Mouse (Mus musculus) hindbrain, postnatal 0 days (tissue): Measurements from ENCODE around the gene Hdac10. TPM values are rescaled to one million over a fixed set of nuclear protein-coding genes. Genes with fewer than 3 reads are reported as not detected.

ENCODE experiments used
- ATAC-seq: fragments of 200-750 bp; cut with Nextera tagmentation; 2 replicates; pipeline ENCODE4 v1.8.0; 2017; ENCODE audit warnings: mild to moderate bottlenecking, moderate TSS enrichment, moderate library complexity
- DNase-seq: peaks from one replicate; pipeline ENCODE4 v3.0.0-alpha.2; 2015; ENCODE audit warnings: low spot score
- H3K27ac ChIP-seq: fragments of 300-500 bp; sonication (generic); 2 replicates; pipeline ENCODE4 v1.5.1; 2014; ENCODE audit warnings: mild to moderate bottlenecking
- H3K27me3 ChIP-seq: fragments of 300-500 bp; sonication (generic); 2 replicates; pipeline ENCODE4 v1.6.1; 2014; ENCODE audit warnings: low read length, mixed read lengths; ENCODE audit not compliant: insufficient read depth
- H3K36me3 ChIP-seq: fragments of 300-500 bp; sonication (generic); 2 replicates; pipeline ENCODE4 v1.6.1; 2014; ENCODE audit warnings: low read length, mixed read lengths; ENCODE audit not compliant: insufficient read depth
- H3K4me1 ChIP-seq: fragments of 300-500 bp; sonication (generic); 2 replicates; pipeline ENCODE4 v1.6.1; 2014; ENCODE audit warnings: antibody characterized with exemption, low read length, mixed read lengths; ENCODE audit not compliant: insufficient read depth
- H3K4me2 ChIP-seq: fragments of 300-500 bp; sonication (generic); 2 replicates; pipeline ENCODE4 v1.6.1; 2014; ENCODE audit warnings: low read depth, mild to moderate bottlenecking, low read length, moderate library complexity, mixed read lengths
- H3K4me3 ChIP-seq: fragments of 300-500 bp; sonication (generic); 2 replicates; pipeline ENCODE4 v1.5.1; 2014; ENCODE audit warnings: low read length
- H3K9ac ChIP-seq: fragments of 300-500 bp; sonication (generic); replicated peaks from 2 replicates; pipeline ENCODE4 v1.6.1; 2014; ENCODE audit warnings: mild to moderate bottlenecking, low read length, moderate library complexity, mixed read lengths
- H3K9me3 ChIP-seq: fragments of 300-500 bp; sonication (generic); 2 replicates; pipeline ENCODE4 v1.6.1; 2016; ENCODE audit warnings: low read length, mixed read lengths
- CTCF ChIP-seq: IDR thresholded peaks from 2 replicates; pipeline ENCODE4 v1.5.1; 2016; ENCODE audit warnings: antibody characterized with exemption, control low read depth, low read depth
- WGBS: fragments of 180-500 bp; shearing (Covaris S2); extraction: QIAGEN DNeasy Blood & Tissue Kit; methylation state at CpG from one replicate; pipeline ENCODE4 v1.1.7; 2014; 5-methylcytosine and 5-hydroxymethylcytosine counted together
- polyA plus RNA-seq: library from polyadenylated mRNA; unstranded; fragments of >200 nt; fragmentation: Nextera tagmentation; extraction: Ambion mirVana; gene quantifications from 2 replicates; pipeline ENCODE4 v1.2.1, GENCODE M21; 2015
- total RNA-seq: library from RNA; depleted of rRNA; stranded (reverse); fragments of >200 nt; gene quantifications from 2 replicates; pipeline ENCODE4 v1.2.3, GENCODE M21; 2014

The Hdac10 gene
- total and polyA plus RNA-seq, 2 experiments from 2014 or later, result 19.8 to 27.1 TPM

DNA sequence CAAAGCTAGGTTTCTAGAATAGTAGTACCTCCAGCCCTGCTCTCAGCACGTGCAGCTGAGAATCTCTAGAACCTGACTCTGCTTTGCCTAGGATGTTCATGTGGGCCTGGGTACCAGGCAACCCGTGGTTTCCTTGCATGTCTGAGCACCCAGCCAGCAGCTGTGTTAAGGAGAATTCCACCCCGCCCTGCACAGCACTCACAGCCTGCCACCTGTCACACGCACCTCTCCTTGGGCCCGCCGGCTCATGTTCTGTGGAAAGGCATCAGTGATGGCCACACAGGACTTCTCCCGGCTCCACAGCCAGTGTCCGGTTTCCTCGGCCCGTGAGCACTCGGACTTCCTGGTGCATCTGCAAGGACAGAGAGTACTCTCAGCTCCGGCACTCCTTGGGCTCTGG, 37.0 kb upstream of the Hdac10 start:
- Histone ChIP-seq H3K27me3 (no peaks in the 10 kb centered on the region), H3K27ac (no peak overlapping the region), H3K4me3 (no peak overlapping the region), H3K4me2 (no peak overlapping the region), H3K9ac (no peak overlapping the region), H3K4me1 (peaks cover 16% of the 10 kb centered on the region), H3K36me3 (peaks cover 73% of the 10 kb centered on the region), H3K9me3 (no peaks in the 10 kb centered on the region)
- WGBS, result 94% methylated on average over 12 of the region's 12 CpGs
- TF ChIP-seq CTCF, result no peak
- no peak for ATAC-seq
- DNase-seq, result no peak

DNA sequence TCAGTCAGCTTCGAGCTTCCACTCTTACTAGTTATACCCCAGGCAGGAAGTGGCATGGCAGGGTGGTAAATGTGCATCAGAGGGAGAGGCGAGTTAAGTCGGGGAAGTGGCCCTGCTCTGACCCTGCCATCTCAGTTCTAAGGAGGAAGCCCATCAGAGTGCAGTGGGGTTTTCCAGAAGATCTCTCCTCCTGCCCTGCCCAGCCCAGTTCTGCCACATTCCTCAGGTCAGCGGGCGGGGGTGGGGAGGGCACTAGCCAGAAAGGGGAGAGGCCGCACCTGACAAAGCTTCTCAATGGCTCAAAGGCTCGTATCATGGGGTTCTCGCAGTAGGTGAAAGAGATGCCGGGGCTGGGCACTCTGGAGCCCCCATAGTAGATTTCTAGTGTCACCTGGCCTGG, 32.9 kb upstream of the Hdac10 start:
- no peak overlapping the region for H3K9ac ChIP-seq
- WGBS, result 87% methylated on average over 9 of the region's 9 CpGs
- TF ChIP-seq CTCF, result no peak
- H3K4me2 ChIP-seq, result no peak overlapping the region
- no peaks in the 10 kb centered on the region for H3K9me3 ChIP-seq
- H3K4me1 ChIP-seq, result no peaks in the 10 kb centered on the region
- no peak overlapping the region for H3K4me3 ChIP-seq
- ATAC-seq, result no peak
- DNase-seq, result no peak
- peaks cover 97% of the 10 kb centered on the region for H3K36me3 ChIP-seq
- H3K27me3 ChIP-seq, result no peaks in the 10 kb centered on the region
- H3K27ac ChIP-seq, result no peak overlapping the region

DNA sequence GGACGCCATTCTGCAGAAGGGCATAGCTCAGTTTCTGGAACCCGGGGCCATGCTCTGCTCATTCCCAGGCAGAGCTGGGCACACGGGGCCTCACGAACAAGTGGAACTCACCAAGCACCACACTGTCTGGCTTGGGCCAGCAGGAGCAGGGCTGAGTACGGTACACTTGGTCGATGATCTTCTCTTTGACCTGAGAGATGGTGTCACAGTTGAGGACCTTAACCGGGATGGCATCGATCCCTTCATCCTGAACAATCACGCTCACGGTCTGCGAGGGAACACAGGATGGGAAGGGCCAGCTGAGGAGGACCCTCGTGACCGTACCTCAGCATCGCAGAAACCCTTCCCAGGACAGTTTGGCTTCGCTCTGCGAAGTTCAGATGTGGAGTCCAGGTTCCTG, 30.0 kb upstream of the Hdac10 start:
- H3K9ac ChIP-seq, result no peak overlapping the region
- no peak for TF ChIP-seq CTCF
- ATAC-seq, result no peak
- H3K4me1 ChIP-seq, result no peaks in the 10 kb centered on the region
- no peak overlapping the region for H3K27ac ChIP-seq
- 91% methylated on average over 16 of the region's 16 CpGs for WGBS
- H3K9me3 ChIP-seq, result no peaks in the 10 kb centered on the region
- H3K36me3 ChIP-seq, result peaks cover 92% of the 10 kb centered on the region
- H3K4me2 ChIP-seq, result no peak overlapping the region
- H3K4me3 ChIP-seq, result no peak overlapping the region
- no peak for DNase-seq
- no peaks in the 10 kb centered on the region for H3K27me3 ChIP-seq

DNA sequence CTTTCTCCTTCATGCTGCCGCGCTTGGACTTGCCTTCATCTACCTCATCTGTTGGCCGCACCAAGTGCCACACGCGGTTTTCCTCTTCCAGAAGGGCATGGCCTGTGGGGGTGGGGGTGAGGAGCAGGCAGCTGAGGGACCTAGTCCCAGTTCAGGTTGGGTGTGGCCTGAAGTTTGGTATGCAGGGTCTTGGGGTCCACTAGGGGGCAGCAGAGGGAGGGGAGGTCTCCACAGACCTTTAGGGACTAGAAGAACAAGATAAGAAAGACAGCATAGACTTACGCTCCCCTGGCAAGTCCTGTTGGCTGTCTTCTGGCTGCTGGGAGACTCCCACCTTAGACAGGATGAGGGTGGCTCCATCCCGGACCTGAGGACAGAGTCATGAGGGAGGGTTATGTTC, 29.5 kb upstream of the Hdac10 start:
- H3K4me2 ChIP-seq, result no peak overlapping the region
- WGBS, result 72% methylated on average over 7 of the region's 7 CpGs
- peak; percentile 82 for TF ChIP-seq CTCF
- H3K27ac ChIP-seq, result no peak overlapping the region
- DNase-seq (peak; percentile 81), ATAC-seq (0 out of 2 replicates have a peak, but pooled peaks have one; percentile 35)
- H3K36me3 ChIP-seq, result peaks cover 90% of the 10 kb centered on the region
- no peak overlapping the region for H3K4me3 ChIP-seq
- no peaks in the 10 kb centered on the region for H3K27me3 ChIP-seq
- H3K9me3 ChIP-seq, result no peaks in the 10 kb centered on the region
- no peaks in the 10 kb centered on the region for H3K4me1 ChIP-seq
- H3K9ac ChIP-seq, result no peak overlapping the region

DNA sequence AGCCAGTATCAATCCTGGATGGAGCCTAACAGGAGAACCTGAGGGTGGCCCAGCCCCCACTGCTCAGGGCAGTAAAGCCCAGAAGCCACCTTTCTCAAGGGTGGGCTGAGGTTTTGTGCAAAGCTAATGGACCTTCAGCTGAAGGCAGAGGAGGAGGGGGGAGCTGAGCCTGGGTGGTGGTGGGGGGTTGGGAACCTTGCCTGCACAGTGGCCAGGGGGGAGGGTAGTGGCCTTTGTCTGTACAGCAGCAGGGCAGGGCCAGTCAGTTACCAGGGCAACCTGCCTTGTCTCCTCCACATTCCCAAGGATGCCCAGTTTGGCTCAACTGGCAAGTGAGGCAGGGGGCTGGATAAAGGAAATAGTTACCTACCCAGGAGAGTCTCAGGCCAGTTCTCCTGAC, 23.8 kb upstream of the Hdac10 start:
- Histone ChIP-seq H3K9ac (no peak overlapping the region), H3K27ac (no peak overlapping the region), H3K4me3 (no peak overlapping the region), H3K4me1 (peaks cover 16% of the 10 kb centered on the region; the same call in 1 of the 2 replicates), H3K27me3 (no peaks in the 10 kb centered on the region), H3K36me3 (peaks cover 35% of the 10 kb centered on the region), H3K4me2 (no peak overlapping the region), H3K9me3 (no peaks in the 10 kb centered on the region)
- no peak for TF ChIP-seq CTCF
- DNase-seq (peak; percentile 32), ATAC-seq (peak; percentile 27; the same call in 1 of the 2 replicates)

DNA sequence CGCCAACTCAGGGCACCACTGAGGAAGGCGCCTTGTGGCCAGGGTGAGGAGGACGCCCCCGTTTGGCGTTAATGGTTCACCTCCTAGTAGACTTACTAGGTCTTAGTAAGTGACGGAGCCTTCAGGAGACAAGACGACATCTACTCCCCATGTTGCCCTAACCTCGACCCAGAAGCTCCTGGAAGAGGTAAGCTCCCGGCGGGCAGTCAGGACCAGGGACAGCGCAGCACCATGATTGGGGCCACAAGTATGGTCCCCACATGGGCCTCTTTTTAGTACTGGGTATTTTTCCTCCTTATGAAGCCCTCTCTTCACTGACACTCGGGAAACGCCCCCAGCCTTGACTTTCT, 21.5 kb upstream of the Hdac10 start:
- peaks cover 20% of the 10 kb centered on the region for H3K4me1 ChIP-seq
- H3K4me2 ChIP-seq, result peak overlapping the region; percentile 81
- H3K27me3 ChIP-seq, result no peaks in the 10 kb centered on the region
- no peak for ATAC-seq
- H3K36me3 ChIP-seq, result peaks cover 12% of the 10 kb centered on the region; the same call in 1 of the 2 replicates
- peak overlapping the region; percentile 74 for H3K4me3 ChIP-seq
- TF ChIP-seq CTCF, result peak; percentile 31; the same call in 1 of the 2 replicates
- peak; percentile 28 for DNase-seq
- no peak overlapping the region for H3K27ac ChIP-seq
- no peaks in the 10 kb centered on the region for H3K9me3 ChIP-seq
- WGBS, result 3% methylated on average over 13 of the region's 13 CpGs
- H3K9ac ChIP-seq, result peak overlapping the region; percentile 76; the same call in 1 of the 2 replicates

DNA sequence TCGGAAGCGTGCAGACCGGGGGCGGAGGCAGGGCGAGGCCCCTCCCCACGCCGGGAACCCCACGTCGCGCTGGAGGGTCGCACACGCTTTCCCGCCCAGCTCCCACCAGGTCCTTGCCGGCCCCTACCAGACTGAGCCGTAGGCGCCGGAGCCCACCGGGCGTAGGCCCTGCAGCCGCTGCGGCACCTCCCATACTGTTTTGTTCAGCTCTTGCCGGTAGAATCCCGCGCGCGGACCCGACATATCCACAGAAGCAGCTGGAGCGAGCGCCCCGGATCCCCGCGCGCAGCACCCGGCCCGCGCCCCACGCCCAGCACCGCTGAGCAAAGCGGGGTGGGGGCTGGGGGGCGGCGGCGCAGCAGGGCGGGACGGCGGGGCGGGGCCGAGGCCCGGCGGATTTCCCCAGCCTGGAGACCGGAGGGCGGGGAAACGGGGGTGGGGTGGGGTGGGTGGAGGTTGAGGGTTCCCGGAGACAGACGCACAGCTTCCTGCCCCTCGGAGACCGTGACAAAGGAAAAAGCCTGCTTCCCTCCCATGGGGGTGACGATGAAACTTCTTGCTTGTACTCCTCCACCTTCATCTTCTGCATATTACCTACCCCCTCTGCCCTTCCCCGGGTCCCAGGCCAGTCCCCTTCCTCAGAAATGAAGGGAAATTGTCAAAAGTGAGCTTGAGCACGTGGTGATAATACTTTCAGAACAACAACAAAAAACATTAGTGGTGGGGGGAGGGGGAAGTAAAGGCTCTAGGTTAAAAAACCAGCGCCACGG, 21.0 kb upstream of the Hdac10 start, which contains the start of gene Mapk11:
Gene Mapk11, minus strand, starts transcription at position 358 of the 770 bp plus-strand sequence.
- ATAC-seq (peak; percentile 54), DNase-seq (peak; percentile 69)
- Histone ChIP-seq H3K4me3 (peak within 1 kb of the TSS; percentile 74), H3K27ac (peak within 1 kb of the TSS; percentile 72), H3K9ac (peak within 1 kb of the TSS; percentile 76), H3K9me3 (no peaks in the 10 kb centered on the region), H3K27me3 (no peaks in the 10 kb centered on the region), H3K36me3 (peaks cover 8% of the 10 kb centered on the region; the same call in 1 of the 2 replicates), H3K4me1 (peaks cover 20% of the 10 kb centered on the region), H3K4me2 (peak within 1 kb of the TSS; percentile 81)
- WGBS, result under 1% methylated on average over 60 of the region's 61 CpGs
- no peak for TF ChIP-seq CTCF
